In the genomic region with DNA sequence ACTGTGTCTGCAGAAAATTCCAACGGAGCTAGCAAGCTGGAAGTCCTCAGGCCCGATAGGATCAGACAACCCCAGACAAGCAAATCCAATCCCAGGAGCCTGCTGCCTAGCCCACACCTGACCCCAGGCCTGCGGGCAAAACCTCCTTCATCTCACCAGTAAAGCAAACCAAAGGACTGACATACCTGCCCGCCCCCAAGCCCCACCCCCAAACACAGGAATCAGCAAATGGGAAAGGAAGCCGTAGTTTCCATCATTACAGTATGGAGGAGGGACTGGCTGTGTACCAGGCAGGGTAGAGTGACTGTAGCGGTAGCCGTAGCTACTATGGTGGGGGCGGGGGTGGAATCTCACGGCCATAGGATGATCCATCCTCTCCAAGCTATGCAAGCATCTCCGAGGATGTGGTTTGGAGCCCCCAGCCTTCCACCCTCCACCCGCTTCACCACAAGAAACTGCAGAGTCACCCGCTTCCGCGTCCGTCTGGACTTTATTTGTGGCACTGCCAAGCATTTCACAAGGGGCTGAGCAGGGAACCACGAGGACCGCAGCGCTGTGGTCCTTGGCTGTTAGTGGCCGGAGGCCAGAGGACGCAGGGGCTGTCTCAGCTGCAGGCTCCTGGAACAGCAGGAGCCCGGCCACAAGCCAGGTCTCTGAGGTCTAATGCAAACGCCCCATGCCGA, we compare ENCODE assay signal across 9 mouse cellular contexts. TPM values are rescaled to one million over a fixed set of nuclear protein-coding genes. Genes with fewer than 3 reads are reported as not detected.
A peak's percentile ranks its signal among the peaks of the same experiment; 100 is the strongest.
DNase-seq lines count a peak whose midpoint lies in the region; ATAC-seq and TF ChIP-seq lines count a peak whose summit lies in the region.
"Had no signal": no experiment of that assay in that cellular context is flagged by ENCODE, and none has a peak within 500 bp of the region (broad histone marks: within the 10 kb centered on the region; RNA-seq: fewer than 3 reads in every experiment).

No protein-coding gene starts in this region.

- H3K4me3 ChIP-seq in heart, embryonic 11.5 days (ENCODE audit: low read depth, low read length) = no peak overlapping the region
- no peak overlapping the region for H3K4me3 ChIP-seq in liver, postnatal 0 days (ENCODE audit: low read depth, low read length)
- H3K4me3 ChIP-seq: midbrain, embryonic 12.5 days had no signal

- TF ChIP-seq CTCF in liver, postnatal 0 days (IDR thresholded peaks at IDR 0.05; ENCODE audit: low read depth) = no peak

- peak overlapping the region; percentile 20; the same call in 1 of the 2 replicates for H3K4me2 ChIP-seq in heart, embryonic 11.5 days
- H3K4me2 ChIP-seq in liver, postnatal 0 days (ENCODE audit: low read depth, low read length) = no peak overlapping the region; the same call in 1 of the 2 replicates
- H3K4me2 ChIP-seq: midbrain, embryonic 12.5 days had no signal

- no peak for TF ChIP-seq EP300 in liver, postnatal 0 days (IDR thresholded peaks at IDR 0.05; ENCODE audit: low read depth)

- peaks cover 14% of the 10 kb centered on the region for H3K4me1 ChIP-seq in heart, embryonic 11.5 days (ENCODE audit: control insufficient read depth, insufficient read depth, low read length)
- H3K4me1 ChIP-seq in liver, postnatal 0 days (ENCODE audit: insufficient read depth) = peaks cover 12% of the 10 kb centered on the region

- H3K27me3 ChIP-seq in heart, embryonic 11.5 days (ENCODE audit: control insufficient read depth, insufficient read depth, low read length) = no peaks in the 10 kb centered on the region
- no peaks in the 10 kb centered on the region for H3K27me3 ChIP-seq in liver, postnatal 0 days (ENCODE audit: insufficient read depth, low read length)

- no peak overlapping the region for H3K27ac ChIP-seq in heart, embryonic 11.5 days (ENCODE audit: low read depth, low read length)
- H3K27ac ChIP-seq in liver, postnatal 0 days (ENCODE audit: low read depth) = no peak overlapping the region
- H3K27ac ChIP-seq: midbrain, embryonic 12.5 days had no signal

- H3K36me3 ChIP-seq in heart, embryonic 11.5 days (ENCODE audit: control insufficient read depth, insufficient read depth, low read length) = no peaks in the 10 kb centered on the region
- no peaks in the 10 kb centered on the region for H3K36me3 ChIP-seq in liver, postnatal 0 days (replicated peaks; ENCODE audit: insufficient read depth, low read length)
- H3K36me3 ChIP-seq: midbrain, embryonic 12.5 days had no signal

- no peaks in the 10 kb centered on the region; the same call in none of the 2 replicates for H3K9me3 ChIP-seq in heart, embryonic 11.5 days (replicated peaks; ENCODE audit: control insufficient read depth, low read length)
- no peaks in the 10 kb centered on the region for H3K9me3 ChIP-seq in liver, postnatal 0 days (ENCODE audit: low read length)
- H3K9me3 ChIP-seq: midbrain, embryonic 12.5 days had no signal

- no peak overlapping the region for H3K9ac ChIP-seq in heart, embryonic 11.5 days (ENCODE audit: low read depth, low read length)
- H3K9ac ChIP-seq in liver, postnatal 0 days (replicated peaks) = no peak overlapping the region
- H3K9ac ChIP-seq: midbrain, embryonic 12.5 days had no signal

- peak; percentile 74 for DNase-seq in layer of hippocampus, adult 11-12 months (ENCODE audit: low spot score)
- no peak for DNase-seq in layer of hippocampus, postnatal 36 days
- DNase-seq in adipocyte (ENCODE audit: low spot score) = peak; percentile 67
- DNase-seq in liver, postnatal 0 days = peak; percentile 51
- DNase-seq in right cerebral cortex, postnatal 14 days = peak; percentile 48
- no peak for DNase-seq in spleen, adult 18-20 months
- DNase-seq in yolk sac, embryonic 10.5 days (ENCODE audit: low spot score) = no peak

- WGBS in heart, embryonic 11.5 days (ENCODE audit: insufficient replicate concordance) = 23% methylated on average over 23 of the region's 23 CpGs
- 28% methylated on average over 23 of the region's 23 CpGs for WGBS in liver, postnatal 0 days (ENCODE audit: insufficient replicate concordance)

- no peak for ATAC-seq in heart, embryonic 11.5 days (replicated peaks; ENCODE audit: insufficient number of reproducible peaks, low FRiP score, low TSS enrichment)
- ATAC-seq in liver, postnatal 0 days = no peak

RNA-seq across cellular contexts. Expression of a gene that starts 4.4 kb away (rescaled TPM):
- 100 to 1,000 TPM; 266 to 300 TPM for total RNA-seq in layer of hippocampus, postnatal 36 days (2021)
- polyA plus RNA-seq in heart, embryonic 11.5 days (2014; fragmentation: Nextera tagmentation; extraction: Ambion mirVana) = 14.3 and 18.8 TPM in 2 replicates
- 3.1 and 3.4 TPM in 2 replicates for polyA plus RNA-seq in liver, postnatal 0 days (2015; fragmentation: Nextera tagmentation; extraction: Ambion mirVana)

Comparison
In these comparisons a context has a peak if more than half of its experiments do, and no peak if none do; other contexts are left out.
1. DNase-seq: peak in layer of hippocampus, adult 11-12 months (single experiment), adipocyte (single experiment), liver, postnatal 0 days (single experiment) and right cerebral cortex, postnatal 14 days (single experiment); none in layer of hippocampus, postnatal 36 days (0 of 2), spleen, adult 18-20 months (0 of 2) and yolk sac, embryonic 10.5 days (single experiment).